Mouse (Mus musculus): ENCODE measurements around the gene Ankrd6. TPM values are rescaled to one million over a fixed set of nuclear protein-coding genes. Genes with fewer than 3 reads are reported as not detected.

Ankrd6 gene
- polyA plus RNA-seq, 1 experiment from 2014 or later = 22.6 TPM

DNA sequence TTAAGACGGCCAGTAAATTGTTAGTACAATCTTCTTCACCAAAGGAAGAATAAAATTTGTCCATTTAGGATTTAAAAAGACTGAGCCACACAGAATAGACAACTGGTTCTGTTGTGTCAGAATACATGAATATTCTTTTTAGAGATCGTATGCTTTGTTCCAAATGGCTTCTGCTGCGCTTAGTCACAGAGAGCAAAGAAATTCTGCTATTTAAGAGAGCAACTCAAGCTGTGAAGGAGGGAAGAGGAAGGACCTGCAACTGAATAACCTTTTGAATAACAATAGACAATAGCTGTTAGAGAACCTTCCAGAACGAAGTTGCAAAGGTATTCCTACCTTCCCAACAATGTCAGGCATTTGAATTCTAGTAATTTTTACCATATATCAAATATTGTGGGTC is 9.7 kb downstream of the Ankrd6 start:
- Histone ChIP-seq H3K27me3 (no peaks in the 10 kb centered on the region), H3K4me2 (no peak overlapping the region), H3K36me3 (replicated peaks) (no peaks in the 10 kb centered on the region), H3K27ac (no peak overlapping the region), H3K9me3 (no peaks in the 10 kb centered on the region), H3K4me3 (replicated peaks) (no peak overlapping the region), H3K4me1 (peaks cover 13% of the 10 kb centered on the region), H3K9ac (no peak overlapping the region)
- no peak for ATAC-seq (ENCODE audit: low FRiP score)
- 51% methylated on average over 4 of the region's 4 CpGs for WGBS

- Histone ChIP-seq H3K9me3 (no peaks in the 10 kb centered on the region), H3K4me3 (replicated peaks) (no peak overlapping the region), H3K27ac (peak overlapping the region; percentile 57), H3K27me3 (no peaks in the 10 kb centered on the region), H3K36me3 (replicated peaks) (no peaks in the 10 kb centered on the region), H3K4me1 (peaks cover 13% of the 10 kb centered on the region), H3K9ac (no peak overlapping the region), H3K4me2 (no peak overlapping the region)
- 0 out of 2 replicates have a peak, but pooled peaks have one; percentile 58 for ATAC-seq (ENCODE audit: low FRiP score)
- WGBS = 29% methylated on average over 5 of the region's 5 CpGs
These were observed 10.7 kb downstream of the Ankrd6 start for GRCm38 (mm10) chr4:32939964-32940363.

DNA sequence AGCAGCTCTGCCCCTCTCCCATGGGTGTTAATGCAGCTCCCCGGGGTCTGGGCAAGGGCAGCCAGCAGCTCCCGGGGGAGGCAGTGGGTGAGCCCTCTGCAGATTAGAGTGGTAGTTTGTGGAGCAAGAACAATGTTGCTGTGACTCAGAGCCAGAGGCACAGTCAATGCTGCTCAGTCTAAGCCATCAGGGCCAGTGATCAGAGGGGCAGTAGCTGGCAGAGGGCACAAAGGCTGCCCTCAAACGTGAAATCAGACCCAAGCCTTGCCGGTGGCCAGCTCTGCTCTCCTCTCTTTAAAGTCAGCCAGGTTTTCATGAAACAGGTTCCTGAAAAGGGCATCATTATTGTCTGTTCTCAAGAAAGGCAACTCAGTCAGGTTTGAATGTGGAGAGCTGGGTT is 11.1 kb downstream of the Ankrd6 start:
- H3K4me2 ChIP-seq = no peak overlapping the region
- H3K27ac ChIP-seq = peak overlapping the region; percentile 57
- WGBS = 18% methylated on average over 4 of the region's 4 CpGs
- no peak overlapping the region for H3K9ac ChIP-seq
- 0 out of 2 replicates have a peak, but pooled peaks have one; percentile 44 for ATAC-seq (ENCODE audit: low FRiP score)
- H3K4me1 ChIP-seq = peaks cover 13% of the 10 kb centered on the region
- H3K4me3 ChIP-seq (replicated peaks) = no peak overlapping the region
- H3K9me3 ChIP-seq = no peaks in the 10 kb centered on the region
- H3K36me3 ChIP-seq (replicated peaks) = no peaks in the 10 kb centered on the region
- H3K27me3 ChIP-seq = no peaks in the 10 kb centered on the region

DNA sequence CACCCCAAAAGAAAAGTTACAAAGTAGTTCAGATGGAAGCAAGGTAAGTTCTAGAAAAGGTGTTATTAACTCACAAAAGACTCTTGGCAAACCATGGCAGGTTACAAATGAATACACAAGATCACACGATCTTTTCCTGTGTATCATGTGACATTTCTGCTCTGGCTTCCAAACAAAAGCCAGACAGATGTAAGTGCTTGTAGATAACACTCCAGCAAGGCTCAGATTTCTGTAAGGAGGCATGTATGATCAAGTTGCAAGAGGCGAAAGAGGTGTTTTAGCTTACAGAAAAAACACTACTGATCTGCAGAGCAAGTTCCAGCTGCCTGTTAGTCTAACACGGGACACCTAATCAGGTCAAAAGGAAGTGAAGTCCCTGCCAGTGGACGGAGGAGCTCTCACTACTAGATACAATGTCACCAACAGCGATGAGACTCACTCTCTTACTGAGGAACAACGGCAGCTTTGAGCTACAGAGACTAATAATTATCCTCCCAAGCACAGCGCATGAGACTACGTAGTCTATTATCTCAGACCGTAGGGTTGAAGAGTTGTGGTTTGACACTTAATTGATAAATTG is 13.8 kb downstream of the Ankrd6 start:
- Histone ChIP-seq H3K36me3 (replicated peaks) (no peaks in the 10 kb centered on the region), H3K4me2 (no peak overlapping the region), H3K27ac (no peak overlapping the region), H3K9ac (no peak overlapping the region), H3K4me3 (replicated peaks) (no peak overlapping the region), H3K9me3 (no peaks in the 10 kb centered on the region), H3K27me3 (no peaks in the 10 kb centered on the region), H3K4me1 (peaks cover 18% of the 10 kb centered on the region)
- ATAC-seq (ENCODE audit: low FRiP score) = no peak
- WGBS = 71% methylated on average over 9 of the region's 9 CpGs

DNA sequence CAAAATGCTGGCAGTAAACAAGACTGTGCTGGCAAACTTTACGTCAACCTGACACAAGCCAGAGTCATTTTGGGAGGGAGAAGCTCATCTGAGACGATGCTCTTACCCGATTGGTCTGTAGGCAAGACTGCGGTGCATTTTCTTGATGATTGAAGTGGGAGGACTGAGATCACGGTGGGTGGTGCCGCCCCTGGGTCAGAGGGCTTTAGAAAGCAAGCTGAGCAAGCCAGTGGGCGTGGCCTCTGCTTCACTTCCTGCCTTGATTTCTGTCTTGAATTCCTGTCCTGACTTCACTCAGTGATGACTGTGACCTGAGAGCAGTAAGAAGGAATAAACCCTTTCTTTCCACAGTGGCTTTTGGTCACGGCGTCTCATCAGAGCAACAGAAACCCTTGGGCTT is 18.6 kb downstream of the Ankrd6 start:
- Histone ChIP-seq H3K9me3 (no peaks in the 10 kb centered on the region), H3K9ac (no peak overlapping the region), H3K4me2 (no peak overlapping the region), H3K27me3 (no peaks in the 10 kb centered on the region), H3K27ac (no peak overlapping the region), H3K36me3 (replicated peaks) (no peaks in the 10 kb centered on the region), H3K4me3 (replicated peaks) (no peak overlapping the region), H3K4me1 (0 out of 2 replicates have a peak, but pooled peaks cover 4% of the 10 kb centered on the region)
- 71% methylated on average over 9 of the region's 9 CpGs for WGBS
- no peak for ATAC-seq (ENCODE audit: low FRiP score)

DNA sequence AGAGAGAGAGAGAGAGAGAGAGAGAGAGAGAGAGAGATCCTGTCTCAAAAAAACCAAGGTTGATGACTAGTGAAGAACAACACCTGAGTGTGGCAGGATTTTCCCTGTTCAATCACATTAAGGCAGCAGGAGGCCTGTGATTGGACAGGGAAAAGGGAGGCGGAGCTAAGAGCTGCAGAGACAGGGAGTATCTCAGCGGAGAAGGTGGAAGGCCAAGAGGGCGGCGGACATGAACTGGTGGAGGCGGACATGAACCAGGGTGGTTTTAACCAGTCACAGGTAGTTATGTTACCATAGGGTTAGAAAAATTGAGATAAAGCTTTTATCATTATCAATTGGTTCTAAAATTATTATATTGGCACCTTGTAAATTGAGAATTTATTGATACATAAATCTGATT is 20.9 kb downstream of the Ankrd6 start:
- no peak for ATAC-seq (ENCODE audit: low FRiP score)
- Histone ChIP-seq H3K9ac (no peak overlapping the region), H3K4me2 (no peak overlapping the region), H3K9me3 (no peaks in the 10 kb centered on the region), H3K4me1 (0 out of 2 replicates have a peak, but pooled peaks cover 4% of the 10 kb centered on the region), H3K4me3 (replicated peaks) (no peak overlapping the region), H3K36me3 (replicated peaks) (no peaks in the 10 kb centered on the region), H3K27me3 (no peaks in the 10 kb centered on the region), H3K27ac (no peak overlapping the region)
- WGBS = 98% methylated on average over 5 of the region's 5 CpGs

DNA sequence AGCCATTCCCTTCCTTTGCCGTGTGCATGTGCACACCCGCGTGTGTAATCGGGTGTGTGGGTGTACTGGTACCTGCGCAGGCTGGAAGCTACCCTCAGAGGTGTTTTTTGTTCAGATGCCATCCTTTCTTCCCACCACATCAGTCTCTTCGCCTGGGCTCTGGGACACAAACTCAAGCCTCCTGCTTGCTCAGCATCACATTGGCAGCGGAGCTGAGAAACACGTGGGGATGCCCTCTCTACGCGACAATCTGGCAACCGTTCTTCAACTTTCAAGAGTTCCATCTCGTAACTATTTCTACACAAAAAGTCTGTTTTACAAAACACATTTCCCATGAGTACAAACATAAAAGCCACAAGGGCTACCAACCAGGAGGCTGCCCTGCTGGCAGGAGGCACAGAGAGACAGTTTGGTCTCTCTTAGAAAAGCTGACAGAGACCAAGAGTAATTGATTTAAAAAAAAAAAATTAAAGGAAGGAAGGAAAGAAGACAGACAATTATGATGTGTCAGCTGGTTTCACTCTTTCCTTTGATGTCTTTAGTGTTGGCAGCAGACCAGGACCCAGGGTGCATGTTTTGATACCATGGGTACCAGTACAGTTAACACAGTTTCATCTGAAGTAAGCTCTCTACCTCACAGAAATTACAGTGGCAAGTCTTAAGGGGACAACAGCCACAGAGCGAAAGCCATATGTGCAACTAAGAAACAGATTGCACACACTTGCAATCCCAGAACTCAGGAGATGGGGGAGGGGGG is 21.8 kb downstream of the Ankrd6 start:
- Histone ChIP-seq H3K4me2 (no peak overlapping the region), H3K4me1 (peaks cover 7% of the 10 kb centered on the region), H3K27me3 (no peaks in the 10 kb centered on the region), H3K36me3 (replicated peaks) (no peaks in the 10 kb centered on the region), H3K27ac (no peak overlapping the region), H3K9me3 (no peaks in the 10 kb centered on the region), H3K4me3 (replicated peaks) (no peak overlapping the region), H3K9ac (no peak overlapping the region)
- WGBS = 91% methylated on average over 13 of the region's 13 CpGs
- no peak for ATAC-seq (ENCODE audit: low FRiP score)

DNA sequence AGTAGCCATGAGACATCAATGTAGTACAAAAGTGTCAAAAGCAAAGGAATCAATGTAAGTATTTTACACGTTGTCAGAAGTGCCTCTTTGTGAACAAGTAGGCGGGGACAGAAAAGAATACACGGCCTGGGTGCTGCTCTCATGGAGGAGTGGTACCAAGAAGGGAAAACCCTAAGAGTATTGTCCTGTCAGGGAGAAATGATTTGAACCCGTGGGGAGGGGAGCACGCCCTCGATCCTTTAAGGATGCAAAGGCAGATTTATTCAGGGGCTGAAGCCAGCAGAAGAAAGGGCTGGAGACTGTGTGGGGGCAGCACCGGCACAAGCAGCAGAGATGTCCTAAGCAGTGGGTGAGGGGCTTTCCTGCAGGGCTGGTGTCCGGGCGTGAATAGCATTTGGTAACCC is 26.7 kb downstream of the Ankrd6 start:
- Histone ChIP-seq H3K9ac (no peak overlapping the region), H3K27me3 (no peaks in the 10 kb centered on the region), H3K9me3 (no peaks in the 10 kb centered on the region), H3K4me2 (peak overlapping the region; percentile 42), H3K27ac (peak overlapping the region; percentile 94), H3K4me1 (peaks cover 45% of the 10 kb centered on the region), H3K4me3 (replicated peaks) (peak overlapping the region; percentile 25; the same call in 1 of the 2 replicates), H3K36me3 (replicated peaks) (no peaks in the 10 kb centered on the region)
- peak; percentile 62 for ATAC-seq (ENCODE audit: low FRiP score)
- WGBS = 9% methylated on average over 9 of the region's 9 CpGs

DNA sequence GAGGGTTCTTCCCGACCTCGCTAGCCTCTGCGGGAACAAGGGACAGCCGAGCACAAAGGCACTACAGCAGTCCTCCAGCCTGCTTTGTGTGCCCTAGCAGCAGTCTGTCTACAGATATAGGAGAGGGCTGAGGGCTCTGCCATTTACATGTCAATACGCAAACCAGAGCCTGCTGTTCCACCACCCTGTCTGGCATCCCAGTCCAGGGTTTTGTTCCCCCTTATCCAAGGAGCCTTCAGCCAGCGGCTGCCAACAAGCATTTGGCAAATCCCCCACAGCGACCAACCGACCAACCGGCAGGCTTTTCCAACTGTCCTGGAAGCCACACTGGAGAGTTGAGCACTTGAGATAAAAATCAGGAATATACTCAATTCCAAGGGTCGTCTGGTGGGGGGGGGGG is 27.2 kb downstream of the Ankrd6 start:
- Histone ChIP-seq H3K9ac (peak overlapping the region; percentile 42; the same call in 1 of the 2 replicates), H3K4me3 (replicated peaks) (peak overlapping the region; percentile 25), H3K27ac (peak overlapping the region; percentile 94), H3K9me3 (no peaks in the 10 kb centered on the region), H3K27me3 (no peaks in the 10 kb centered on the region), H3K4me1 (peaks cover 50% of the 10 kb centered on the region), H3K4me2 (peak overlapping the region; percentile 42), H3K36me3 (replicated peaks) (no peaks in the 10 kb centered on the region)
- WGBS = 2% methylated on average over 10 of the region's 10 CpGs
- ATAC-seq (ENCODE audit: low FRiP score) = peak; percentile 92

DNA sequence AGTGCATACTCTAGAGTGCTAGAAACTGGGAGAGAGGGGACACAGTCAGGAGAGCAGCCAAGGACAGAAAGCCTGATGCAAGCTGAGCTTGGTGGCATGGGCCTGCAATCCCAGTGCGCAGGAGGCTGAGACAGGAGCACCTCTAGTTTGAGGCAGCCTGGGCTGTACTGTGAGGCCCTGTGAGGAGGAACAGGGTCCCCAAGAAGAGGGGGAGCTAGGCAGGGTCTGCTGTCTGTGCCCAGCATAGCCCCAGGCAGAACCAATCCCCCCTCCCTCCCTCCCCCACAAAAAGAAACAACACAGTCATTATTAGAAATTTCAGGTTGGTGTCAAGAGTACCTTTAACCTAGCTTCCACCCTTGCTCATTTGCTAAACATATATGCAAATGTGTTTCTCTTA is 27.8 kb downstream of the Ankrd6 start:
- Histone ChIP-seq H3K4me1 (peaks cover 55% of the 10 kb centered on the region), H3K36me3 (replicated peaks) (no peaks in the 10 kb centered on the region), H3K4me3 (replicated peaks) (peak overlapping the region; percentile 25), H3K27me3 (no peaks in the 10 kb centered on the region), H3K9me3 (no peaks in the 10 kb centered on the region), H3K9ac (peak overlapping the region; percentile 42; the same call in 1 of the 2 replicates), H3K27ac (peak overlapping the region; percentile 94), H3K4me2 (peak overlapping the region; percentile 42)
- 68% methylated on average over 1 of the region's 1 CpGs for WGBS
- ATAC-seq (ENCODE audit: low FRiP score) = peak; percentile 39

DNA sequence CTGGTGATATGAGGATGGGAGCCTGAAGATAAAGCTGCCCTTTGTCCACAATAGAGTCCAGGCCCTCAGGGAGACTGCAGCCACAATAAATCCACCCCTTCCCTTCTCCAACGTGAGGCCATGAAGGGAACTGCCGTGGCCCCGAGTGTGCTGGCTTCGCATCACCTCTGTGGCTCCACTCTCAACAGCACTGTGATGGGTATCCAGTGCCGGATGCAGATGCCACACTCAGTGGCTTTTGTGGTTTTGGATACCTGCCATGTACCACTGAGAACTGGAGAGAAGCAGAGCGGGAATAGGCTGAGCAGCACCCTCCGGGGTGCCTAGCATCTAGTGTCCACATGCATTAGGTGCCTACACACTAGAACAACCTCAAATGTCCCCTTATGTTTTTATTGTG is 29.8 kb downstream of the Ankrd6 start:
- Histone ChIP-seq H3K4me3 (replicated peaks) (no peak overlapping the region), H3K27ac (no peak overlapping the region), H3K4me1 (peaks cover 70% of the 10 kb centered on the region), H3K36me3 (replicated peaks) (no peaks in the 10 kb centered on the region), H3K27me3 (no peaks in the 10 kb centered on the region), H3K9me3 (no peaks in the 10 kb centered on the region), H3K4me2 (no peak overlapping the region), H3K9ac (no peak overlapping the region)
- WGBS = 62% methylated on average over 7 of the region's 7 CpGs
- no peak for ATAC-seq (ENCODE audit: low FRiP score)

DNA sequence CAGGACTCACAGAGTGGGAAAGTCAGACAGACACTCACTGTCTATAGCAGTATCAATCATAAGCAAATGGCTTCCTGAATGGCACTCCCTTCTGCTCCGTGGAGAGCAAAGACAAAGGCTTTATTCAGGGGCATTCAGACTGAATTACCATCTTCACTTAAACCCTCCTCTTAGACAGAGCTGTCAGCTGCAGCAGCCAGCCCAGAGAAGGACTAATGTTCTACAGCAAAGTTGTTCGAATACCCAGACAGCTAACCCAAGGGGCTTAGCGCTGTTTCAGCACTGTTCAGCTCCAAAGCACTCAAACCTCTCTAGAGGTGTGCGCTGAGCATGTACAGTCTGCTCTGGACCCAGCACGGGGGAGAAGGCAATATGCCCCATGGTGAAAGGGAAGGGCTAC is 32.1 kb downstream of the Ankrd6 start:
- Histone ChIP-seq H3K4me3 (replicated peaks) (no peak overlapping the region), H3K36me3 (replicated peaks) (no peaks in the 10 kb centered on the region), H3K4me1 (peaks cover 73% of the 10 kb centered on the region), H3K9me3 (no peaks in the 10 kb centered on the region), H3K27ac (peak overlapping the region; percentile 21; the same call in 1 of the 2 replicates), H3K4me2 (no peak overlapping the region), H3K27me3 (no peaks in the 10 kb centered on the region), H3K9ac (no peak overlapping the region)
- 48% methylated on average over 5 of the region's 5 CpGs for WGBS
- ATAC-seq (ENCODE audit: low FRiP score) = no peak
